Mouse (Mus musculus): ENCODE data around the gene Sfxn5.

- no peak for TF ChIP-seq POLR2A (IDR thresholded peaks at IDR 0.05; ENCODE audit: insufficient read depth, low read depth, low read length)
- no peak for TF ChIP-seq CTCF (IDR thresholded peaks at IDR 0.05)
Observed at GRCm38 (mm10) chr6:85346028-85346634, 12.9 kb upstream of the Sfxn5 start.

Measured in heart, adult 2 months (tissue).